Mouse (Mus musculus) limb, embryonic 12.5 days (tissue): Measurements from ENCODE around the gene Eno1. TPM values are rescaled to one million over a fixed set of nuclear protein-coding genes. Genes with fewer than 3 reads are reported as not detected.

ENCODE experiments used
- ATAC-seq: fragments of 200-750 bp; cut with Nextera tagmentation; 2 replicates; pipeline ENCODE4 v1.8.0; 2017; ENCODE audit warnings: low read depth, moderate TSS enrichment; ENCODE audit not compliant: insufficient number of reproducible peaks, insufficient read depth, low FRiP score, low TSS enrichment
- H3K27ac ChIP-seq: fragments of 300-500 bp; sonication (generic); 2 replicates; pipeline ENCODE4 v1.5.1; 2016; ENCODE audit warnings: mild to moderate bottlenecking, moderate library complexity
- H3K27me3 ChIP-seq: fragments of 300-500 bp; sonication (generic); 2 replicates; pipeline ENCODE4 v1.6.1; 2016; ENCODE audit warnings: mild to moderate bottlenecking, moderate library complexity
- H3K36me3 ChIP-seq: fragments of 300-500 bp; sonication (generic); 2 replicates; pipeline ENCODE4 v1.6.1; 2016; ENCODE audit warnings: mild to moderate bottlenecking, moderate library complexity
- H3K4me1 ChIP-seq: fragments of 300-500 bp; sonication (generic); replicated peaks from 2 replicates; pipeline ENCODE4 v1.6.1; 2016
- H3K4me2 ChIP-seq: fragments of 300-500 bp; sonication (generic); 2 replicates; pipeline ENCODE4 v1.6.1; 2016; ENCODE audit warnings: mild to moderate bottlenecking, moderate library complexity
- H3K4me3 ChIP-seq: fragments of 300-500 bp; sonication (generic); replicated peaks from 2 replicates; pipeline ENCODE4 v1.5.1; 2016; ENCODE audit warnings: mild to moderate bottlenecking
- H3K9ac ChIP-seq: fragments of 300-500 bp; sonication (generic); replicated peaks from 2 replicates; pipeline ENCODE4 v1.6.1; 2016; ENCODE audit warnings: mild to moderate bottlenecking, moderate library complexity
- H3K9me3 ChIP-seq: fragments of 300-500 bp; sonication (generic); 2 replicates; pipeline ENCODE4 v1.6.1; 2016; ENCODE audit warnings: mild to moderate bottlenecking, moderate library complexity
- WGBS: fragments of 180-500 bp; shearing (Covaris S2); methylation state at CpG from one replicate; pipeline ENCODE4 v1.1.7; 2016; 5-methylcytosine and 5-hydroxymethylcytosine counted together
- polyA plus RNA-seq: library from polyadenylated mRNA; unstranded; fragments of >200 nt; fragmentation: Nextera tagmentation; extraction: Ambion mirVana; gene quantifications from 2 replicates; pipeline ENCODE4 v1.2.1, GENCODE M21; 2016

Eno1 gene
- polyA plus RNA-seq, 1 experiment from 2014 or later: 1,872 TPM

GRCm38 (mm10) chr4:150250549-150251422, 14.3 kb downstream of the Eno1 start:
- Histone ChIP-seq H3K4me2 (no peak overlapping the region), H3K9ac (no peak overlapping the region), H3K9me3 (no peaks in the 10 kb centered on the region), H3K4me3 (no peak overlapping the region), H3K27me3 (no peaks in the 10 kb centered on the region), H3K36me3 (peaks cover 64% of the 10 kb centered on the region), H3K4me1 (no peaks in the 10 kb centered on the region), H3K27ac (peak overlapping the region; percentile 72)
- 65% methylated on average over 18 of the region's 18 CpGs for WGBS
- no peak for ATAC-seq

GRCm38 (mm10) chr4:150254416-150254815, 17.9 kb downstream of the Eno1 start:
- 68% methylated on average over 4 of the region's 4 CpGs for WGBS
- no peaks in the 10 kb centered on the region for H3K9me3 ChIP-seq
- H3K27me3 ChIP-seq: no peaks in the 10 kb centered on the region
- peaks cover 17% of the 10 kb centered on the region for H3K4me1 ChIP-seq
- H3K4me2 ChIP-seq: no peak overlapping the region
- H3K9ac ChIP-seq: no peak overlapping the region
- ATAC-seq: no peak
- H3K27ac ChIP-seq: peak overlapping the region; percentile 9; the same call in 1 of the 2 replicates
- H3K36me3 ChIP-seq: peaks cover 33% of the 10 kb centered on the region
- H3K4me3 ChIP-seq: no peak overlapping the region

GRCm38 (mm10) chr4:150255181-150255580, 18.7 kb downstream of the Eno1 start:
- WGBS: 87% methylated on average over 7 of the region's 7 CpGs
- H3K4me3 ChIP-seq: no peak overlapping the region
- peaks cover 25% of the 10 kb centered on the region for H3K36me3 ChIP-seq

GRCm38 (mm10) chr4:150257252-150258204, 21.0 kb downstream of the Eno1 start:
- no peak overlapping the region for H3K4me2 ChIP-seq
- ATAC-seq: no peak; the same call in 1 of the 2 replicates
- peaks cover 11% of the 10 kb centered on the region; the same call in 1 of the 2 replicates for H3K36me3 ChIP-seq
- WGBS: 54% methylated on average over 20 of the region's 20 CpGs
- no peaks in the 10 kb centered on the region for H3K27me3 ChIP-seq
- no peak overlapping the region for H3K4me3 ChIP-seq
- H3K4me1 ChIP-seq: peaks cover 17% of the 10 kb centered on the region
- H3K9me3 ChIP-seq: no peaks in the 10 kb centered on the region
- 0 out of 2 replicates have a peak overlapping the region, but pooled peaks have one; percentile 7 for H3K27ac ChIP-seq
- no peak overlapping the region; the same call in 1 of the 2 replicates for H3K9ac ChIP-seq

More at GRCm38 (mm10) chr4:150255181-150255580, 18.7 kb downstream of the Eno1 start:
- H3K4me1 ChIP-seq: peaks cover 17% of the 10 kb centered on the region
- ATAC-seq: no peak
- H3K27me3 ChIP-seq: no peaks in the 10 kb centered on the region
- H3K27ac ChIP-seq: no peak overlapping the region
- H3K4me2 ChIP-seq: no peak overlapping the region
- H3K9me3 ChIP-seq: no peaks in the 10 kb centered on the region
- no peak overlapping the region for H3K9ac ChIP-seq

- 0 out of 2 replicates have a peak overlapping the region, but pooled peaks have one; percentile 27 for H3K9ac ChIP-seq
- 0 out of 2 replicates have a peak overlapping the region, but pooled peaks have one; percentile 41 for H3K27ac ChIP-seq
- H3K4me2 ChIP-seq: no peak overlapping the region
- H3K36me3 ChIP-seq: 0 out of 2 replicates have a peak, but pooled peaks cover 5% of the 10 kb centered on the region
- WGBS: 69% methylated on average over 14 of the region's 14 CpGs
- no peak for ATAC-seq
- no peaks in the 10 kb centered on the region for H3K9me3 ChIP-seq
- peaks cover 17% of the 10 kb centered on the region for H3K4me1 ChIP-seq
- no peak overlapping the region for H3K4me3 ChIP-seq
- no peaks in the 10 kb centered on the region for H3K27me3 ChIP-seq
Measured at GRCm38 (mm10) chr4:150258388-150258787, 21.9 kb downstream of the Eno1 start.

GRCm38 (mm10) chr4:150259577-150259976, 23.1 kb downstream of the Eno1 start:
- 0 out of 2 replicates have a peak, but pooled peaks cover 5% of the 10 kb centered on the region for H3K36me3 ChIP-seq
- no peak overlapping the region for H3K27ac ChIP-seq
- WGBS: 92% methylated on average over 7 of the region's 7 CpGs
- peaks cover 17% of the 10 kb centered on the region for H3K4me1 ChIP-seq
- H3K9ac ChIP-seq: no peak overlapping the region
- H3K4me3 ChIP-seq: no peak overlapping the region
- ATAC-seq: no peak
- H3K9me3 ChIP-seq: no peaks in the 10 kb centered on the region
- H3K27me3 ChIP-seq: no peaks in the 10 kb centered on the region
- H3K4me2 ChIP-seq: no peak overlapping the region

GRCm38 (mm10) chr4:150260111-150260510, 23.6 kb downstream of the Eno1 start:
- H3K27me3 ChIP-seq: no peaks in the 10 kb centered on the region
- no peak overlapping the region for H3K27ac ChIP-seq
- H3K4me3 ChIP-seq: no peak overlapping the region
- H3K9me3 ChIP-seq: no peaks in the 10 kb centered on the region
- ATAC-seq: no peak
- H3K36me3 ChIP-seq: 0 out of 2 replicates have a peak, but pooled peaks cover 5% of the 10 kb centered on the region
- H3K4me2 ChIP-seq: no peak overlapping the region
- H3K4me1 ChIP-seq: peaks cover 17% of the 10 kb centered on the region
- no peak overlapping the region for H3K9ac ChIP-seq
- 63% methylated on average over 7 of the region's 7 CpGs for WGBS

- Histone ChIP-seq H3K27me3 (no peaks in the 10 kb centered on the region), H3K9me3 (no peaks in the 10 kb centered on the region), H3K4me2 (no peak overlapping the region), H3K9ac (no peak overlapping the region), H3K4me1 (peaks cover 17% of the 10 kb centered on the region), H3K27ac (no peak overlapping the region), H3K36me3 (0 out of 2 replicates have a peak, but pooled peaks cover 4% of the 10 kb centered on the region), H3K4me3 (no peak overlapping the region)
- WGBS: 38% methylated on average over 6 of the region's 6 CpGs
- no peak for ATAC-seq
Measured at GRCm38 (mm10) chr4:150260745-150261144, 24.2 kb downstream of the Eno1 start.

GRCm38 (mm10) chr4:150262301-150262700, 25.8 kb downstream of the Eno1 start:
- Histone ChIP-seq H3K4me3 (no peak overlapping the region), H3K27ac (no peak overlapping the region), H3K4me2 (no peak overlapping the region), H3K4me1 (peaks cover 17% of the 10 kb centered on the region), H3K9ac (no peak overlapping the region), H3K36me3 (no peaks in the 10 kb centered on the region), H3K27me3 (no peaks in the 10 kb centered on the region), H3K9me3 (no peaks in the 10 kb centered on the region)
- no peak for ATAC-seq
- 85% methylated on average over 8 of the region's 8 CpGs for WGBS

GRCm38 (mm10) chr4:150264903-150265302, 28.4 kb downstream of the Eno1 start:
- H3K4me1 ChIP-seq: peaks cover 13% of the 10 kb centered on the region
- WGBS: 55% methylated on average over 7 of the region's 7 CpGs
- no peak overlapping the region for H3K27ac ChIP-seq
- no peak overlapping the region for H3K4me2 ChIP-seq
- no peak overlapping the region for H3K4me3 ChIP-seq
- H3K27me3 ChIP-seq: no peaks in the 10 kb centered on the region
- no peaks in the 10 kb centered on the region for H3K9me3 ChIP-seq
- H3K36me3 ChIP-seq: no peaks in the 10 kb centered on the region
- no peak for ATAC-seq
- H3K9ac ChIP-seq: no peak overlapping the region

GRCm38 (mm10) chr4:150265471-150265870, 28.9 kb downstream of the Eno1 start:
- Histone ChIP-seq H3K36me3 (no peaks in the 10 kb centered on the region), H3K4me3 (no peak overlapping the region), H3K27ac (no peak overlapping the region), H3K4me2 (no peak overlapping the region), H3K4me1 (peaks cover 18% of the 10 kb centered on the region), H3K9ac (no peak overlapping the region), H3K9me3 (no peaks in the 10 kb centered on the region), H3K27me3 (no peaks in the 10 kb centered on the region)
- no peak for ATAC-seq
- 72% methylated on average over 5 of the region's 5 CpGs for WGBS
